Mouse (Mus musculus) gastrocnemius, postnatal 10 days (tissue): ENCODE measurements at regions not wholly inside any gene's neighbourhood (a gene's known extent, or its start where the extent isn't known, plus 50 kb on each side); places are given as distances from the start of the nearest gene placed in this dataset.

Experiments
- DNase-seq: peaks from one replicate; pipeline ENCODE4 v3.0.0; 2021; ENCODE audit warnings: mixed read lengths

DNA sequence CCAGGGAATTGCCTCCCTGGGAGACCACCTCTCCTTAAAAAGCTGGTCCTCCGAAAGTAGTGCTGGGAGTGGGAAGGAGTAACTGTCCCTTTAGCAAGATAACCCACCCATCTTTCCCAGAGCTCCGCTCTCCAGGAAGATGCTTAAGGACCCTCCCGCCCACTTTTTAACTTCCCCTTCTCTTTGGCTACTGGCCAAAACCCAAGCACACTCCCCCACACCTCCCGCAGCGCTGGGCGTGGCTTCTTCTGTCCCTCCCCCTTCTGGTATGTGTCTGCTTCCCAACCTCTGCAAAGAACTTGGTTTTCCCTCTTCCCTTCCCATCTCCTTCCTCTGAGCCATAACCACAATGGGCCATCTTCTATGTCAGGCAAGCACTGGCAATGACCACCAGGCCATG is 85.4 kb downstream of the Rpap3 start:
- no peak for DNase-seq

DNA sequence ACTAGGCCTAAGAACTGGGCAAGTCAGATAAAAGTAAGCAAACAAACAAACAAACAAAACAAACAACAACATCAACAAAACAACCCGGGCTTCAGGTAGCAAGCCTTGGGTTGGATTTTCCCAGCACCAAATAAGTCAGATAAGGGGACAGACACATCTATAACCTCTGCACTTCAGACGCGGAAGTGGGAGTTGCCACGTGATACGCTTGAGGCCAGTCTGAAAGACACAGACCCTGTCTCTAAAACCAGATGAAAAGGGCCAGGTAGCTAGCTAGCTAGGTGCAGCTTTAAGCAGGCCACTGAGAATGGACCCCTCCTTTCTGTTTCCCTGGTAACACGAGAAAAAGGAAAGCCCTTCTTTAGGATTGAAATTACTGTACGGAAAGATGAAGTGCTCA is 85.9 kb downstream of the Rpap3 start:
- no peak for DNase-seq

DNA sequence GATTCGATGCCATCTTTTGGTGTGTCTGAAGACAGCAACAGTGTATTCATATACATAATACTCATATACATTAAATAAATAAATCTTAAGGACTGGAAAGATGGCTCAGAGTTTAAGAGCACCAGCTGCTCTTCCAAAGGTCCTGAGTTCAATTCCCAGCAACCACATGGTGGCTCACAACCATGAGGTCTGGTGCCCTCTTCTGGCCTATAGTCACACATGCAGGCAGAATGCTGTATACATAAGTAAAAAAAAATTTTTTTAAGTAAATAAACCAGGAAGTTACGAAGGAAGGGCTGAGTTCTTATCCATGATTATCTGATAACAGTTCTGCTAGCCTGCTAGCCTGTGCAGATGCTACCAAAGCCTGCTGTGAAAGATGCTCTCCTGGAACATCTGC is 93.3 kb downstream of the Rpap3 start:
- no peak for DNase-seq

DNA sequence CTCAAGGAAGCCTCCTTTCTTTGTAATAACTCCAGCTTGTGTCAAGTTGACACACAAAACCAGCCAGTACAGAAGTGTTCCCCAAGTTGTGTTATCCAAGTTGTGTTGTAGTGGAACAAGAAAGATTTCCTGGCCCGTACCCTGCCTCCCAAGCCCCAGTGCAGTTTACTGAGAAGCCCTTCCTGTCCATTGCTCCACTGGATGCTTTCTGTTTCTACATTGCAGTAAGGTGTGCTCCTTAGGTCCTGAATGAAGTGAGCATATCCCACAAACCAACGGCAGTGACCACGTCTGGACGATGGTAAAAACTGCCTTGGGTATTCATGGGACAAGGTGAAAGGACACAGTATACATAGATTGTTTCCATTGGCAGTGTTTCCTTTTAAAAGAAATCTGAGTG is 94.9 kb downstream of the Rpap3 start:
- DNase-seq = no peak

DNA sequence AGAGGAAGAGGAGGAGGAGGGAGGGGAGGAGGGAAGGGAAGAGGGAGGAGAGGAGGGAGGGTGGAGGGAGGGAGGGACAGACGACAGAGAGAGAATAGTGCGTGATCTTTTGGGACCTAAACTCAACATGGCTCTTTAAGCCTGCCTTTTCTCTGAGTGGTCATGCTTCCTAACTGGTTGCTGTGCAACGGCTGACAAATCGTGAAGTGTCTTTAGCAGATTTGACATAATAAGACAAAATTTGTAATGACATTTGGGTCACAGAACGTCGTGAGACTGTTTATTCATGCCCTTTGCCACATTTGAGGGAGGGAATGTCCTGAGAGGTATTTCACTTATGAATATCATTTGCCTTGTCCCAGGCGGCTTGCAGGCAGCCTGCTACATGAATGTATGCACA is 96.1 kb downstream of the Rpap3 start:
- DNase-seq = no peak

DNA sequence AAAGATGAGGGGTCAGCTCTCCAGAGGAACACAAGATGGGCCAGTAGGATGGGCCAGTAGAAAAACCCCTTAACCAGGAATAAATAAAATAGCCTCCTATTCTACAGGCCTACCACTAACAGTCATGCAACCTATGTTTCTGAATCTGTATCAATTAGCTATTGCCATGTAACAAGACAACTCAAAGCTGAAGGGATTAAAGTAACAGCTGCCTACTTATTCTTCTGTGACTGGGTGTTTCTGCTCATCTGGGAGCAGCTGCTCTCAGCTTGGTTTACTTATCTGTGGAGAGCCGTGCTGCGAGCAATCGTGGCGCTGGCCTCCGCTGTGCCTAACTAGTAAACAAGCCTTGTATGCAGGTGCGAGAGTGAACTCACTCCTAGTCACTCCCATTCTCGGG is 97.0 kb downstream of the Rpap3 start:
- DNase-seq = no peak

DNA sequence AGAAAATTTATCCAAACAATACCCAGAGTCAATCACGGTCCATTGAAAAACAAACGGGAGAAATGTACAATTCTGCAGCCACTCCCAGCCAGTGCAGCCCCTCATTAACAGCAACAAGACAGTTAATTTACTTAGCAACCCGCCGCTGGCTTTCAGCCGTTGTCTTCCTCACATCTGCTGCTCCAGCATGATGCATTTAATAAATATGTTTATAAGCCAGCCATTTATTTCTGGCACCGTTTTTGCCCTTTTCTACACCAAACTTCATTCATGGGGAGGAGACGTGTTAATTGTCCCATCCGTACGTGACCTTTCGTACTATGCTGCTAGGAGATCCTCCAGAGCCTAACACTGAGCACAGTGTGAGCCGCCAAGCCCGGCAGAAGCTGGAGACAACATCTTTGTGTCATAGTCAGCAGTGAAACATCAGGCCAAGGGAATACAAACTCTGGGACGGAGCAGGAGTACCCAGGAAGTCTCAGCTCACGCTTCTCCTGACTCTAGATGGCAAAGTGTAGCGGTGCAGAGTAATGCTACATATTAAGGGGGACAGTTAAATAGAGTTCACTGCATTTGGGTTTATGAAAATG is 97.9 kb downstream of the Rpap3 start:
- DNase-seq = no peak

DNA sequence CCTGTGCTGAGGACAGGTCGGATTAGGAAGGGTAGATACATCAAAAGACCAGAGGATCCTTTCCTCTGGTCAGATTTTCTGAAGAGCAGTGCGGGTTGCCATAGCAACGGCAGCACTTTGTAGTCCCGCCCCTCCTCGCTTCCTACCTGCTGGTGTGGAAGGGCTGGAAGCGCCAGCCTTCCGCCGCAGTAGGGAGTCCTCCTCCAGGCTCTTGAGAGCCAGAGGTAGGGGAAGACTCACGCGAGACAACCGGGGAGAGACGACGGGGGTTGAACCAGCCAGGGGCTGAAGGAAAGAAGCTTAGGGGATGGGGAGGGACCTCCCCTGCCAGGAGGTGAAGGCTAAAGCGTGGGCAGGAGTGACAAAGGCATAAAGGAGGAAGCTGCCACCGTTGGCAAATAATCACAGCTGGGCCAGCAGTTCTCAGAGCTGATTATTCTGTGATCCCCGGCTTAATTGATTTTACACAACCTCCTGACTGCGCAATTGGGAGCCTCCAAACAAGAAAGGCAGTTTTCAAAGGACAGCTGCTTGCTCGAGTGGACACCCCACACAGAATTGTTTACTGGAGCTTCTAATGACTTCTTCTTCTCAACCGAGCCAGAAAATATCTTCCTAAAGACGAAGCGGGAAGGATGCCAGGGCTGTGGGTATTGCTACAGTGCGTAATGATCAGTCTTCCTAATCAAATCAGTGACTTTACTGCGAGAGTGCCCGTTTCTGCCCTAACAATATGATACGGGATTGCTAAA is 98.8 kb downstream of the Rpap3 start:
- DNase-seq = peak; percentile 11

DNA sequence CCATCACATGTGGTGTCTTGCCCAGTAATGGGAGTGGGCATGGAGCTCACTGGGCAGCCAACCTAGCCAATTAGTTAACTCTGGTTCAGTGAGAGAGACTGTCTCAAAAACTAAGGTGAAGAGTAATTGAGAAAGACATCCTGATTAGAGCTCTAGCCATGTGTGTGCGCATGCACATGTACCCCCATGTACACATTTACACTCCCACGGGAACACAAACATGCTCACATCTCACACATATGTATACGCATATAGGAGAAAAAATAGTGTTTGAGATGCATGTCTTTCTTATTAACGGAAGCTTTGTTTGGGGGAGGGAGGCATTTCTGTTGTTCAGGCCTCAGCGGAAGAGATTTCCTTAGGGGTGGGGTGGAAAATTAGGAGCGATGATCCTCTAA is 99.4 kb downstream of the Rpap3 start:
- DNase-seq = no peak

DNA sequence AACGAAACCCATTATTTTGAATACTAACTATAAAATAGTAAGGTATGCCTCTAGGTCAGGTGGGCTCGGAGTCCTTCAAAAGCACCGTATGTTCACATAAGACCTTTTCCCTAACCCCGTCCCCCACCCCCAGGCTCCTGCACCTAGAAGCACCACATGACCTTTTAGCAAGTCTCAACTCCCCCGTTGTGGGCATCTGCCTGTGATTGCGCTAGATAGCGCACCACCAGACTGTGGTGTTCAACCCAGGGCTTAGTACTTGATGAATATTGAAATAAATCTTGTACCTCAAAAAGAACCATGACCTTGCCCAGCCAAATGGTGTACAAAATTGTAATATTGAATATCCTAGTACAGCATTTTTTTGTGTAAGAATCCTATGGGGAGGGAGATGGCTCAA is 99.8 kb downstream of the Rpap3 start:
- DNase-seq = no peak

DNA sequence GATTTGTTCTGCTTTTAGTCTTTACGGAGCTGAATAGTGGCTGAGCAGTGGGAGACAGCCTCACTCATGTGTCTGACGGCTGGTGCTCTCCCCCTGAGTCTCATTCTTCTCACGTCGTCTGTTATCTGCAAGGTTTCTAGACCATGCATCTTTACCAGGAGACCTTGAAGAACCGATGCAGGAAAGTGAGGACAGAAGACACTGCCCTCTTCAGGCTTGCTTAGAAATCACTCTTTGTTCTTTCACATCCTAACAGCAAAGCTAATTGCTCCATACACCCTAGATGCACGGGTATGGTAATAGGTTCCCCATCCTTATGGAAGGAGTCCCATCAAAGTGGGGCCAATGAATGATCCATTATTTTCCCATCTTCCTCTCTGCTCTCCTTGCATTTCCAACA is 102.1 kb downstream of the Rpap3 start:
- no peak for DNase-seq

DNA sequence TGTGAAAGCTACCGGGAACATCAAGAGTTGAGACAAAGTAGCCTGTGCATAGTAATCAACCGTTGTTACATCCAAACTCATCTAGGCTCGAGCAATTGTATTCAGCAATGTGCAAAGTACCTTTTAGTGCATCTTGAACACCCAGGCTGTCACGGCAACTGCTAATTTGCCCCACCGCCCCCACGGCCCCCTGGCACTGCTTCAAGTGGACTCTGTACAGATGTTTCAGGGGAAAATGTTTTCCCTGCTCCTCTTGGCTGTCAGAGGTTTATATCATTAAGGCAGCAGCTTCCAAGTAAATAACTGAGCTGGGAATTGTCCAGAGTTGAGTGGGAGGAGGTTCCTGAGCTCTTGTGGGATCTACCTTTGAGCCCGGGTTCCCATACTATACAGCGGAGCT is 107.4 kb downstream of the Rpap3 start:
- DNase-seq = peak; percentile 19

DNA sequence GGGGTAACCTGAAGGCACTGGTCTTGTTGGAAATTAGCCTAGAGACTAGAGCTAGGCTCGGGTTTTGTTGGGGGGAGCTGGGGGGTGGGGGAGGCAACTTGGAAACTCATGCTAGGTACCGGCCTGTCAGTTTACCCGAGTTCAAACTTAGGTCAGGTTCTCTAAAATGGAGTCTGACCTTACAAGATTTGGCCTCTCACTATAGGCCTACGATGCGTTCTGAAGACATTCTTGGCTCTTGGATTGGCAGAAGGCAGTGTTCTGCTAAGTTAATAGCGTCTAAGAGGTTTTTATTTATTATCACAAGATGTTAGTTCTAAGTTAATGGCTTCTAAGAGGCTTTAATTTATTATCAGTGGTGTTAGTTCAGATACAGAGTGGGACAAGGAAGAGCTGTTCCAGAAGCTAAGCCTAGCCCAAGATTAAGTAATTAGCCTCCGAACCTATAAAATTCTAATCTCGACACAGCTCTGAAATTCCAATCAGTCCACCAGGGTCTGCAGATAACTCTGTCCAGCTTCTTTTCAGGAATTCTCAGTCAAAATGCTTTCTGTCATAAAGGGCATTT is 109.0 kb downstream of the Rpap3 start:
- no peak for DNase-seq

DNA sequence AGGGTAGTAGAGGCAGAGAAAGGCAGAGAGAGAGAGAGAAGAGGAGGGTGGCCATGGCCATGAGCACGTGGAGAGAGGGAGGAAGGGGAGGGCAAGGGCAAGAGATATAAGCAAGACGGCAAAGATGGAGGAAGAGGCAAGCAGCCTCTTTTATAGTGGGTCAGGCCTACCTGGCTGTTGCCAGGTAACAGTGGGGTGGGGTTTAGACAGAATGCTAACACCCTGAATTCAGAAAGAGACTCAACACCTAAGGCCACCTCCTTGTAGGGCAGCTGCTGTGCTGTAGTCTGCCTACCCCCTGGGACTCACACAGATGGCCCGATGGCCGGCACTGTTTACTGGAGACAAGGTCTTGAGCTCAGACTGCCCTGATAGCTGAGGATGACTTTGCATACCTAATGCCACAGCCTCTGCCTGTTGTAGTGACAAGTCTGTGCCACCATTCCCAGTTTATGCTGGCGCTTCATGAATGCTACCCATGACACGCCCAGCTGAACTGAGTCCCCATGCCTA is 110.3 kb downstream of the Rpap3 start:
- DNase-seq = no peak

DNA sequence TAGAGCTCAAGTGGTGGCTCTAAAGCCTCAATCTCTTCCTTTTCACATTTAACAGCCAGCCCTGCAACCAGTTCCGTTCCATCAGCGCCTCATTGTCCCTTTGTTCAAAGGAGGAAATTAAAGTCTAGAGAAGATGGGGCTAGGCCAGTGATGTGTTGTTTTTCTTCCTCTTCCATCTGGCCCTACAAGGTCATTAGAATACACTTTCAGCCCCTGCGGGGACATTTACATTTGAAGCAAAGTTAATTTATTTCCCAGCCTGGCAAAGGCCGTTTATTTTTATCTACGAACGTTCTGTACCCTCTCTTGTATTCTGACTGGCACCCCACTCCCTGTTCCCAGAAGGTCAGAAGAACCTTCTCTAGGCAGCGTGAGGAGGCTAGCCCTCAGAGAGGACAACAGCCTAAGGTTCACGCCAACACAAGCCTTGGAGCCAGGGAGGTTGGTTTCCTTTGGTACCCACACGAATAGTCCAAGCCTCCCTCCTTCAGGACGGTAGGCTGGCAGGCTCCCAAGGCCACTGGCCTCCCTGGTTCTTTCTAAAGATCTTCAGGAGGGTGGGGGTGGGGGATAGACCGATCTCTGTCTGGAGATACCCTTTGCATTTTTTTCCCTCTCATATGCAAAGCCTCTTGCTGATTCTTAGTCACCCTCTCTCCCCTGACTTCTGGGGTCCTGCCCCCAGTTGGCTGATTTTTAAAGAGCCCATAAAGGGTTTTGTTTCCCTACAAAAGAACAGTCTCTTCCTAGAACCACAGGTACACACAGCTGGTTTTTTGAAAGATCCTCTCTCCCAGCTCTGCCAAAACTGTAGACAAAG is 111.6 kb downstream of the Rpap3 start:
- no peak for DNase-seq

DNA sequence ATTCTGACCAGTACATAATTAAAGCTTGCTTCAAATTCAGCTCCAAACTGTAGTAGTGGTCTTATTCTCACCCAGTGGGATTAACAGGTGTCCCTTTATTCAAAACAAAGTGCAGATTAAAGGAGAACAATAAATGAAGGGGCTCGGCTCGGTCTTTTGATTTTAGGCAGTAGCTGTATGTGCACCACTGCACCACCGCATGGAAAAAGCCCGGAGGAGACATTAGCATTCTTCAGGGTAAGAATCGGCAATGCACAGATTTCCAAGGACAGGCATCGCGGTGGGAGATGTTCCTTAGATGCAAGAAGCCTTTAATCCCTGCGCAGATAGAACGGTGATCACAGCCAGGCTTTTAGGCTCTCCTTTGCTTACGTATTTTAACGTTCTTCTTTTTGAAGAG is 112.8 kb downstream of the Rpap3 start:
- DNase-seq = no peak

DNA sequence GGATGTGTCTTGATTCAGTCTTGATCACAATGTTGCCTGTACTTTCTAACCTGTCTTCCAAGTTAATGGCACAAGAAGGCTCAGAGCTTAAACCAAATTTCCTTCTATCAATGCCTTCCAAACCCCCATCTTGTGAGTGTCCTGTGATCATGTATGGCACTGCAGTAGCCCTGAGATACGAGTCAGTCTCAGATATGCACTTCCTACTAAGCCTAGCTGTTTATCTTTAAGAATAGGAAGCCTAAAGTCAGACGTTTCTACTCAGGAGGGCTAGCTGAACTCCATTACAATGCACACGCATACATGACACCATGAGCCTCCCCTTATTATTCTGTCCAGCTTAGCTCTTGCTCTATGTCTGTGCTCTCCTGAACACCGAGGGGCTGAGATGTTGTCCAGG is 114.2 kb downstream of the Rpap3 start:
- no peak for DNase-seq

DNA sequence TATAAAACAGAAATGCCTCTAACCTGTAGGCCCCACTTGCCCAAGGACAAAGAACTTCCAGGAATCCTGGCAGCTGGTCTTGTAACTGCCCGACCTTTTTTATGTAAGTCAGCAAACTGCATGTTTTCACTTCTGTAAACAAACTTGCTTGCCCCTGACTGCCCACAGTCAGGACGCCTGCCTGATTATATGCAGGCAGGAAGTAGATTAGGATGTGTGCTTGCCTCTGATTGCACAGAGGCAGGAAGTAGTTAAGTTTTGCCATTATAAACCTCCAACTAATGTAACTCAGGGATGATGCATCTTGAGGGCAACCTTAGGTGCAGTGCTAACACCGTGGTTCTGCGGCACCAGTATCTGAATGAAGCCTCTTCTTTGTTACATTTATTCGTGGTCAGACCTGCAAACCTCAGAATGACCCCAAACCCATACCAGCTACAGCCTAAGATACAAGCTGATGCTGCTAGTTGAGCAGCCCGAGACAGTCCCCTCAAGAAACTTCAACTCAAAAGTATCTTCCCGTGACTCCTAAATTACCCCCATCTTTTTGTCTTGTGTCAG is 114.8 kb downstream of the Rpap3 start:
- DNase-seq = no peak

DNA sequence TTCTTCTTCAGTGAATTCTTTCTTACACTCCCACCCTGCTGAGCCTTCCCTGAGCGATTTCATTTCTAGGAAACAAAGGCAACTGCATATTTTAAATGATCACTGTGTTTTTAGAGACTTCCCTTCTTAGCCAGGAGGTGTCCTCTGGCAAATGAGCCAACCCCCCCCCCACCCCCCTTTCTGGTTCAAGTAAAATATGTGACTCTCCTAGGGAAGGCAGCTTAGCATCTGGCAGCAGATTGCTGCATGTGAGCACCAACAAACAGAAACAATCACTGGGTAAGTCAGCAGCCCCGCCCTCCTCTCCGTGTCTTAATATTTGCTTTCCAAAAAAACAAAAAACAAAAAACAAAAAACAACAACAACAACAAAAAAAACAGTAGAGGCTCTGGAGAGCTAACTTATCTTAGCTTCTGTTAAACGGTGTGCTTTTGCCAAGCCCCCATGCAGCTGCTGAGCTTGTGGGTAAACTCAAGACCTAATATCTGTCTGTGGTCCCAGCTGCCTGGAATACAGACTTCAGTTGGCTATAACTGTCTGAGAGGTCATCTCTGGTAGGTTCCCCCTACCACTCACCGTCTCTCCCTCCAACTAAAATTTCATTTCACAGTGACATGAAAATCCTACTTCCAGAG is 117.9 kb downstream of the Rpap3 start:
- DNase-seq = no peak

DNA sequence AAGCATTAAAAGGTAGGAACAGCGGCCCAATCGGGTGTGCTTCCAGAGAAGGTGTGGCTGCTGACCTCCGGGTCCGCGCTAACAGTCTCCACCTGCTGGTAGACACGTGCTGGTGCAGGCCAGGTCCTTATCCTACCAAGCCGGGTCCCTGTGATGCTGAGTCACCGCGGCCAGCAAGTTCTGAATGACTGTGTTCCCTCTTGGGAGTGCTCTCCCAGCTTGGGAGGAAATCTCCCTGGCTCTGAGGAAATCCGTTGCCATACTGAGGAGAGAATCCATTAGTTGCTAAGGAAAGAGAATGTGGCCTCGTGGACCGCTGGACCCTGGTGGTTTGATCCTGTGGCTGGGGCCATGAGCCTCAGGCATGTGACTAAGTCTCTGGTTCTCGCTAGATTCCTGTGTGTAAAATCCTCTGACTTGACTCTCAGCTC is 123.9 kb downstream of the Rpap3 start:
- DNase-seq = peak; percentile 86

DNA sequence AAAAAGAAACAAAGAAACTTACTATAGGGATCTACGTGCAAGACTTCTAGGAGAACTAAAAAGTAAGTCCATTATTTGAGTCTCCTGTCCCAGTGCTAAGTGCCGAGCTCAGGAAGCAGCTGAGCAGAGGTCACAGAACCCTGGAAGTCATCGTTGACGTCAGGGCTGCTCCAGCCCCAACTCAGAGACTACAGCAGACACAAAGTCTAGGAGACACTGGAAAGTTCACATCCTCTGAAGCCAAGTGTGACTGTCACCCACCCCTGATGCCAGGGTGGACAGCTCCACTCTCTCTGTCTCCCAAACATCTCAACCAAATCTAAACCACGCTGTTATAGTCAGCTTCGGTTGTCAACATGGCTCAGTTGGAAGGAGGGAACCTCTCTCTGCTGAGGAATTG is 124.9 kb downstream of the Rpap3 start:
- no peak for DNase-seq

DNA sequence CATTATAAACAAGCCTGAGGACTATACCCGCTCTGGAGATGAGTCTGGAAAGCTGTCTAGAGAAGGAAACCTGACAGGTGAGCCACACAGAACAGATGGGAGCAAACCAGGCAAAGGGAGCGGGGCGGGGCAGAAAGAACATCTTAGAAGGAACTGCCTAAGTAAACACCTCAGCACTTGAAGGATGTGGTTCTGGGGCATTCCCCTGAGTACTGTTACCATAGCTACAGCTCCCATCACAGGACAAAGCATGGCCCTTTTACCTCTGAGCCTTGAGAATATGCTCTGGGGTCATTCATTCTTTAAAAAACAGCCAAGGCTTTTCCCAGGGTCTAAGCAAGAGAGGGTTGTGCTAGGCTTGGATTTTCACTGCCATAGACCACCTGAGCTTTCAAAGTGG is 127.6 kb downstream of the Rpap3 start:
- DNase-seq = no peak
